Mouse (Mus musculus): ENCODE measurements at regions not wholly inside any gene's neighbourhood (a gene's known extent, or its start where the extent isn't known, plus 50 kb on each side); places are given as distances from the start of the nearest gene placed in this dataset.

DNA sequence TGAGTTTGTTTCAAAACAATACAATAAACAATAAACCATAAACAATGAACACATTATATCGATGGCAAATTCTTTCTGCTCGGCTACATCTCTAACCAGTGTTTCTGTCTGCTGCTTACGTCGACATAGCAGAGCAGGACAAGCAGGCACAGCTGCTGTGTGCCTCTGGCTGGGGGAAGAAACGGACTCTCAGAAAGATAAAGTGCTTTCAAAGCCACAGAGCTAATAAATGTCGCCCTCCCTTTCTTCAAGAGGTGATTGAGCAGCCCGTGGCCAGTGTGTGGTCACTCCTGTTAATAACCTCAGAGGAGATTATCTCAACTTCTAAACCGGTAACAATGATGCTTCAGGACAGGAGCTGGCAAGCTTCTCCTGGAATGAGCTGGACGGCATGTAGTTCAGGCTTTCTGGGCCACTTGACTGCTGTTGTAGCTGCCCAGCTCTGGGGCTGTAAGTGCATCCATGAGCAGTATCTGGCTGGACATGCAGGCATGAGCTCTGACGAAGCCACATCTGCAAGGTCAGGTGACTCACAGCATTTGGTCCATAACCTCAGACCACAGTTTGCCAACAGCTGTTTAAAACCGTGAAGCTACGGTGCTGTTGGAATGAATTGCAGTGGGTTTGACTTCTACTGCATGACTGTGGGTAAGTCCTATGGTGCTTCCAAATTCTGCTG lies 55.6 kb downstream of the Evx1 start:
- no peak for DNase-seq (ENCODE audit: extremely low spot score in 1 of 2, low spot score in 1 of 2)

DNA sequence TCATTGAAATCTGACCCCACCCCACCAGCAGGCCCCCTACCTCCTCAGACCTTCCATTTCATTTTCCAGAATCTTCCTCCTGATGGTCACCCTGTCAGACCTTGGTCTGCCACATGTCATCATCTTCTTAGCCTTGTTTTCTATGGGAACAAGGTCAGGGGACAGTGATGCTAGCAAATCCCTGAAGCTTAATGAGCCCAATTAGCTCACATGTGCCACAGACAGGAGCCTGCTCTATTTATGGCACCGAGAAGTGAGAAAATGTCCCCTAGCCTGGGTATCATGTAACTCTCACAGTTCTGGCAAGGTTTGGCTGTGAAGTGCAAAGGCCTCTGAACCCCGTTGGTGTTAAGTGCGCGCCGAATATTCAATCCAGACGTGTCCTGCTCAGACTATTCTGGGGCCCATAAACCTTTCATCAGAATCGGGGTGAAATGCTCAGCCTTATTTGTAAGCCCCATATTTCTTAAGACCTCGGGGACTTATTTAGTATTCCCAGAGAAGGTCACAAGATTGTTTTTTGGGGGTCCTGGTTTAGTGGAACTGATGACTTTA lies 57.6 kb downstream of the Evx1 start:
- no peak for DNase-seq (ENCODE audit: extremely low spot score in 1 of 2, low spot score in 1 of 2)

DNA sequence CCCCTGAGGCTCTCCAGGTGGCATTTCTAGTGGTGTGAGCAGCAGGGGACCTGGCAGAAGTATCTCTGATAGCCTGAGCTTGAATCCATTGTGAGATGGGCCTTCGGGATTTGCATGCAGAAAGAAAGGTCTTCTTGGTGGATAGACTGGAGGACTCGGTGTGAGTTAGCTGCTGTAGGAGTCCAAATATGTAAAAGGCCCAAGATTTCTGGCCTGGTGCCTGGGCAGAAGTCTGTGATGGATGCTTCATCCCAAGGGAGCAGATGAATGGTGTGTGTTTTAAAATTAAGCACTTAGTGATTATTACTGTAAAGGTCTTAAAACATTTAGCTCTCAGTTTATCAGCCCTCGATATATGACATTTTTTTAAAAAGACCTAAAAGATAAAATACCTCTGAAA lies 65.8 kb downstream of the Evx1 start:
- no peak for DNase-seq (ENCODE audit: extremely low spot score in 1 of 2, low spot score in 1 of 2)

DNA sequence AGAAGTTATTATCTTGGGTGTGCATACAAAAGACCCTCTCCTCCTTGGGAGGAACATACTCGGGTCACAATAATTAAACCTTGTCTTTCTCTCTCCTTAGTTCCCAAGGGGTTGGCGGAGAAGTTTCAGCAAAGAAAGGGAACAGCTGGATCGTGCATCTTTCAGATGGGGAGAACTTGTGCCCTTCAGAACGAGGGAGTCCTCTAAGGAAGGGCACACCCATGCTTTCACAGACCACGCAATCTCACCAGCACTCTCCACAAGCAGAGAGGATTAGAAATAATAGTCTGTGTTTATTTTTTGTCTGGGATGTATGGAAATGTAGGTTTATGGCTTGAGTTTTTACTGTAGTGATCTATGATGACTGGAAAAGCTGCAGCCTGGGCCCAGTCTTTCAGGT lies 66.3 kb downstream of the Evx1 start:
- DNase-seq (ENCODE audit: extremely low spot score in 1 of 2, low spot score in 1 of 2) = no peak

DNA sequence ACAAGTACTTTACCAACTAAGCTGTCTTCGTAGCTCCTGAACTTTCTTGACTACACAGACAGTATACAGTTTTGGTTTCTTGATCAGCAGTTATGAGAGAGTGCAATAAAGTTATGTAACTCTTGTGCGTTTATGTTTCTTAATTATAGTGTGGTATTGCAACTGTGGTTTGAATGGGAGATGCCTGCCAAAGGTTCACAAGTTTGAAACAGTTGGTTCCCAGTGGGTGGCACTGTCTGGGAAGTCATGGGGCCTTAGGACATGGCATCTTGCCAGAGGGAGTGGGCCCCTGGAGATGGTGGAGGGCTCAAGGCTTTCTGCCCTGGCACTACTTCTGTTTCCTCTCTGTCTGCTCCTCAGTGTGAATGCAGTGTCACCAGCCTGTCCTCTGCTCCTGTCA lies 71.7 kb downstream of the Evx1 start:
- DNase-seq (ENCODE audit: extremely low spot score in 1 of 2, low spot score in 1 of 2) = no peak

DNA sequence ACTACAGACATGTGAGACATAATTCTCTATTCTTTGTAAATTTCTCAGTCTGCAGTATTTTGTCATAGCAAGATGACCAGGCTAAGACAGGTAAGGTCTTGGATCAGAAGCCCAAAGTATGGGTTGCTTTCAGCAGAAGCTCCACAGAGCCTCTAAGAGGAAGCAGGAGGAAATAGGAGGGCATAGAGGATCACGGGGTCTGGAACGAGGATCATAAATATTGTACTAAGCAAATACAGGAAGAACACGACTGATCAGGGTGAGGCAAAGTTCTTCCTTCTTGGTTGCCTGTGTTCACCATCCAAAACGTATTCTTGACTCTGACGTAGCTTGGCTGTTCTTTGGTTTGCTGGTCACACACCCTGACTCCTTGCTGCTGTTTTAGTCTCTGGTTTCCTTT lies 88.1 kb downstream of the Evx1 start:
- no peak for DNase-seq (ENCODE audit: extremely low spot score in 1 of 2, low spot score in 1 of 2)

DNA sequence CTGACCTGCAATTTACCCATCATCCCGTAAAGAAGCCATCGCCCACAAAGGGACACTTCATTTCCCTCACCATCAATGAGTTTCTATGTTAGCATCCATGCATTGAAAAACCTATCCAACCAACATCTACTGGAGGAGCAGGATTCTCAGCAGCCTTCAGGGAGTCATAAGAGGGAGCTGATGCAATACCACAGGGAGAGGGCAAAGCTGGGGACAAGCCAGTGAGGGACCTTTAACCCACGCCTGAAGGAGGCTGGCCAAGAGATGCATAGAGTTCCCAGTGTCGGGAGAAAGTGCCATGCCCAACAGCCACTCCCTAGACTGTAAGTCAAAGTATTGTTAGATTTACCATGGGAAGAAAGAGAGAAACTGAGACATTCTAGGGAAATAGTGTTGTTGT lies 96.7 kb downstream of the Evx1 start:
- no peak for DNase-seq (ENCODE audit: extremely low spot score in 1 of 2, low spot score in 1 of 2)

DNA sequence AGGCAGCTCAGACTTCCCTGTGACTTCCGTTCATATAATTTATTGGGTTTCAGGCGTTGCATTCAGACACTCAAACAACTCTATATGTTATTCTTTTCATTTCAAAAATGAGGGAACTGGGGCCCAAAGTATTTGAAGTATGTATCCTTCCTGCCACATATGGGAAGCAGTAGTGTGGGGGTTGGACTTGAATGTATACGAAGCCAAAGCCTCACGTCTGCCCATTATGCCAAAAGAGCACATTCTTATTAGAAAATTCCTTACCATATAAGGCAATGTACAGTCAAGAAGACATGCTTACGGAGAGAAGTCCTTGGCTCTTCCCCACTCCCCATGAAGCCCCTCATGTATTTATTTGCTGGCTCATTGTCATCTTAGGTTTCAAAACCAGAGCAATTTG lies 97.4 kb downstream of the Evx1 start:
- DNase-seq (ENCODE audit: extremely low spot score in 1 of 2, low spot score in 1 of 2) = no peak

DNA sequence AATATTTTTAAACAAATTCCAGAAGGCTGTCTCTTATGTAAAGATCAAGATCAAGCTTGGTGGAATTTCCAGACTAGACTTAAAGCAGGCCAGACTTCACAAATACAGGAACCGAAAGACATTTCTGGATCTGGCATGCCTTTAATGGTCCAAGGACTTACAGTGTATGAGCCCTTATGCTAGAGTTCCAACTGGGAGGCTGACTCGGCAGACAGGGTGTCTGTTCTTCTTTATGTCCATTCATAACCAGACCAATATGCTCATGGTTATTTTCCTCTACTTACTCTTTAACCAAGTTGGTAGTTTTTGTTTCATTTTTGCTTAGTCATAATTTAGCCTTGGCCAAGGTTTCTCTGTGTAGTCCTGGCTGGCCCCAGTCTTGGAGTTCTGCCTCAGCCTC lies 98.0 kb downstream of the Evx1 start:
- no peak for DNase-seq (ENCODE audit: extremely low spot score in 1 of 2, low spot score in 1 of 2)

DNA sequence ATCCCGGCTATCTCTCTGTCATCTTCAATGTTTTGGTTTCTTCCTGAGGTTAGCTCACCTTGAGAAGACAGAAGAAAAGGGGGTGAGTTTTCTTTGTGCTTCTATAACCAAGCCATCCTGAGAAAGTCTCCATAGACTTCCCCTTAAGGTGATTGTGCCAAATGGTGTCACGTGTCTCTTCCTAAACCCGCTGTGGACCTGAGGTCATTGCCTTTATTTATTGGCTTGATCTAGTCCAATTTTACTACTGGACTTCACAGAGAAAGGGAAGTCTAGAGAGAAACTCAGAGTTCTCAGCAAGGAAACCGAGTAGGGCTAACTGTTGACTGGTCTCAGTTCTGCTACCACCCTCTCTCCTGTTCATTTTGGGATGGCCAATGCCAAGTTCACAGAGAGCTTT lies 100.3 kb downstream of the Evx1 start:
- DNase-seq (ENCODE audit: extremely low spot score in 1 of 2, low spot score in 1 of 2) = no peak

DNA sequence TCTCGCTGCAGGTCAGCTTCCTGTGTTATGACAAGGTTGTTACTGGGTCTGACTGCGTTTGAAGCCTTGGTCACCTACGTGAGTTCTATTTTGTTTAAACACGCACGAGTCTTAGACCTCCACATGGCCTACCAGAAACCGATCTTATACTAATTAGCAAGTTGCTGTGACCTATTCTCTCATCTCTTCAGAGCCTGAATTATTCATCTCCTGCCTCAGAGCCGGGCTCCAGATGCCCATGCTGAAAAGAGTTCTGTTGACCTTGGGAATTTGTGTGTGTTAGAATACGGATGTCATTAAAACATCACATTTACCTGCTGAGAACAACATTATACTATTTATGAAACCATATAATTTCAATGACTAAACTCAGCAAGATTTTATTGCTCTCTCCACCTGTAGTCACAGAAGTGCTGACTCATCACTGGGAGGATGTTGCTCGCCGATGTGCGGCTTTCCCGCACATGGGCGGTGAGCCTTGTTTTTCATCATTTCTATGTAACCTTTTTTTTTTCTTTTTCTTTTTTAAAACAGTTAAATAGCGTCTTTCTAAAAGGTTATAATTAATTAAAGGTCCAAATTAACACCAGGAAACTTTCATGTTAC lies 102.1 kb downstream of the Evx1 start:
- no peak for DNase-seq (ENCODE audit: extremely low spot score in 1 of 2, low spot score in 1 of 2)

DNA sequence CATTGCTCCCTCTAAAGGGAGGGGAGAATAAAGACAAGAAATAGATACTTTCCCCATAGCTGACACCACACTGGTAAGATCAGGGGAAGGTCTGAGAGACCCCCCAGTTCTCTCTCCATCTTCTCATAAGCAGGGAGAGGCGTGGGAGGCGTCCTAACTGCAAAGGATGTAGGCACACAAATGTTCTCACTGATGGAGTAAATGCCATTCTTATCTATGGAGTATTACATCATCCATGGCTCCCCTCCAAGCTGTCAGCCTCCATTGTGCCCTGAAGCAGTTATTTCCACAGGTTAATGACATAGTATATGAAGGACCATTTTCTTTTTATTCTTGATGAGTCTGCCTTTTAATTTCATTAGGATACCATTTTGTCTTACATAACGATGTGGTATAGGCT lies 103.2 kb downstream of the Evx1 start:
- no peak for DNase-seq (ENCODE audit: extremely low spot score in 1 of 2, low spot score in 1 of 2)

DNA sequence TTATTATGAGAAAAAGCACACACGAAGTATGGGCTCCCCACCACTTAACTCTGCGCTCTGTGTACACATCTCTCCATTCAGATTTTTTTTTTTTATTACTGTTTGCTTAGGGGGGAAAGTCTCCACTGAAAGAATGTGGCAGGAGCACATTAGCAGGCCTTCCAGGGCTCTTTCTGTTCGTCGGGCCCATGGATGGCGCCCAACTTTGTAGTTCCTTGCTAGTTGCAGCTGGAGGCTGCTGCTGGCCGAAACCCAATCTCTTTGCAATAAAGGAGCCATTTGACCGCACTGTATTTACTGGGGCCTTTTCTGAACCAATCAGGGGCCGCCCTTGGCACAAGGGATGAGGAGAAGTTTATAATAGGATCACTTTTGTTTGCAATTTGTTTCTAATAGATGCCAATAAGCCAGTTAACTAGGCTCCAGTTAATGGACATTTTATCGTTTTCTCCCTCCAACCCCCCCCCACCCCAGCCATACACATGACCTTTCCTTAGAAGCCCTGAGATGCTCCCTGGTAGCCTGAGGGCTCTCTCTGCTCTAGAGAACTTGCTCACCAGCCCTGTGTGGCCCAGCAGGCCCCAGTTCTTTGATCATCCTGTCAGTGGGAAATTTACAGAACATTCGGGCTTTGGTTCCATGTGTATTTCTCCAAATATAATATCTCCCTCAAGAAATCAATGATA lies 104.3 kb downstream of the Evx1 start:
- peak in 1 of 2 experiments; percentile 5 for DNase-seq (ENCODE audit: extremely low spot score in 1 of 2, low spot score in 1 of 2)

DNA sequence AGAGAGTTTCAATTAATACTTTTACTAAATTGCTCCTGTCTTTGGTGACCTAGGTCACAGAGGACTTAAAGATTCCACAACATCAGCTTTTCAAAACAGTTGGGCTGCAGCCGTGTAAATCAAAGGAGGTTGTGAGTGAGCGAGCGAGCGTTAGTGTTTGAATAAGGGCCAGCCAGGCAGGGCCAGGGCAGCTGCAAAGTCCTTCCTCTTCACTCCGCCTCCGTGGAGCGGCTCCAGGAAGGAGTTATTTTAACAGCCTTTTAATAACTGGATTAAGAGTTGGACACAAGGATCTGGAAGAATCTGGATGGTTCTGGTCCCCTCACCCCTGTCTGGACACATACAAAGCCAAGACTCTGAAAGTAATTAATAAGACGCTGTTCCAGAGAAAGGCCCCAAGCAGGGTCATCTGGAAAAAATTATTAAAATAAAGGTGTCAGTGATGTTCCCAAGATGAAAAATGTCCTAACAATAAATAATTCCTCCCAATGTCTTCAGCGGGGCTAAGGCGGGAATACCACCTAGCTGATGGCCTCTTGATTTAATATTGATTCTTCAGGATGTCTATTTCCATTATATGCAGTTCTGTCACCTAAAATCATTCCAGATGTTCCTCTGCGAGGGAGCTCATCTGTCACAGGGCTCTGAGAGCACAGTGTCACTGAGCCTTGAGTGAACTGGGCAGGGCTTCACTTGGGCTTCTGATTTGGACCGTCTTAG lies 105.3 kb downstream of the Evx1 start:
- no peak for DNase-seq (ENCODE audit: extremely low spot score in 1 of 2, low spot score in 1 of 2)

DNA sequence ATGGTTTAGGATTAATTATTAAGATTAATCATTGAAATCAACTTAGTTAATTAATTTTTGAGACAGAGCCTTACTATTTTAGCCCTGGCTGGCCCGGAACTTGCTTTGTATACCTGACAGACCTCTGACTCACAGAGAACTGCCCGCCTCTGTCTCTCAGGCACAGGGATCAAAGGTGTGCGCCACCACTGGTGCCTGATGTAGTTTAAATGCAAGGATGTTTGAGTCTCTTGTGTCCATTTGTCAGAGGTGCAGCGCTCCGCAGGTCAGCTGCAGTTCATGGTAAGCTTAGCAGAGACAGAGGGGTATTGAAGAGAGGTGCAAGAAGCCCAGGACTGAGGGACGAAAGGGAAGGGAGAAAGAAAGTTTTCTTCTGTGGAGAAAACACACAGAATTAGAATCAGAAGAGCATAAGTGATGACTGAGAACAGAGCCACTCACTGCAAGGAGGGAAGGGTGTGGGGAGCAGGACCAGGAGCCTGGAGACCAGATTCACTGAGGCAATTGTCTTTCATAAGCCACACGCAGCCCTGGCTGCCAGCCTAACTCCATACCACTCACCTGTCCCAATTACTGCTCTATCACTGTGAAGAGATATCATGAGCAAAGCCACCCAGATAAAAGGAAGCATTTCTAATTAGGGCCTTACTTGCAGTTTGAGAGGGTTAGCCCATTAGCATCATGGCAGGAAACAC lies 107.1 kb downstream of the Evx1 start:
- DNase-seq (ENCODE audit: extremely low spot score in 1 of 2, low spot score in 1 of 2) = no peak

DNA sequence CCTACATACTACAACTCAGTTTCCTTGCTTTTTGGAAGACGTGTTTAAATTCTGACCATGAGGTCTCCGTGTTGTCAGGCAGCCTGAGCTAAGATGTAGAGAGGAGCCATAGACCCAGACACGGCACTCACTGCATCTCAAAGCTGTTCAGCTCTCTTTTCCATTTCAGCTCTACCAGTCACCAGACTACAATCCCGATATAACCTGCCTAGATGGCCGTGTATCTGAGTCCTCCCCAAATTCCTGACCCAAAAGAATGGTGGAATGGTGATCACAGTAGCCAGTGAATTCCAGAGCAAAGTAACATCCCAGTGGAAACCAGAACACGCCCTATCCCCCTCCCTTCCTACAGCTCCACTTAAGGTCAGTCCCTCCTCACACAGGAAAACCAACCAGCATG lies 108.5 kb downstream of the Evx1 start:
- DNase-seq (ENCODE audit: extremely low spot score in 1 of 2, low spot score in 1 of 2) = no peak

DNA sequence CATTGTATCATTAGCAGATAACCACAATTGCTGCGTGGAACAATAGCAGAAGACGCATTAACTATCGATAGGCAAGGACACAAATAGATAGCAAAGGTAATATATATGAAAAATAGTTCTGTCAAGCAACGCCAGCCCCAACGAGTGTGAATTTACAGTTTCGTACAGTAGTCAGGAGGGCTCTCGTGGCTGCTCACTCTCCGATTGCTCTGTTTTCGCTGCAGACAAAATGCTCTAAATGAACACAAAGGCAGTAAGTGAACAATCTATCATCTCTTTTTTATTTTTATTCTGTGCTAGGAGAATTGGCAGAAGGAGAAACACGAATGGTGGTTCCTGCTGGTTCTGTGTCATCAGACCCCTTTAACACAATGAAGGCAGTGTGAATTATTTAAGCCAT lies 109.4 kb downstream of the Evx1 start:
- DNase-seq (ENCODE audit: extremely low spot score in 1 of 2, low spot score in 1 of 2) = no peak

DNA sequence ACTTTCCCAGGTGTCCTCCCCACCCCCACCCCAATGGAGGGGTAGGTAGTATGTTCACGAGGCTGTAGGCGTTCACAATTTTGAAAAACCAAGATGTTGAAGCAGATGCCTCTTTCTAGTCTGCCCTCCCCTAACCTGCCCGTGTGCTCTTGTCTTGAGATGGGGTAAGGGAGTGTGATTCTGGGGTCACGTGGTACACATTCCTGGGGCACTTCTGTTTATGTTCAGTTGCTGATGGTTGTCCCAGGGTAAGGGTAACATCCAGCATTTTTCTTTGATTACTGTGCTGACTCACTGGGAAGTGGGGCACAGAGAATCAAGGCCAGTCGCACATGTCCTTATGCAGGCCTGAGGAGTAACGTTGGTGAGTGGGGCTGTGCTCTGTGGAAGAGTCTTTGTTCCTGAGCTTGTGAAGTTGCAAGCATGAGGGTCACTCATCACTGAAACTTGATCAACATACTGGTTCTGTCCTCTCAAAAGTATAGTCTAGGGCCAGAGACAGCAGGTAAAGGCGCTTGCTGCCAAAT lies 110.3 kb downstream of the Evx1 start:
- DNase-seq (ENCODE audit: extremely low spot score in 1 of 2, low spot score in 1 of 2) = no peak

DNA sequence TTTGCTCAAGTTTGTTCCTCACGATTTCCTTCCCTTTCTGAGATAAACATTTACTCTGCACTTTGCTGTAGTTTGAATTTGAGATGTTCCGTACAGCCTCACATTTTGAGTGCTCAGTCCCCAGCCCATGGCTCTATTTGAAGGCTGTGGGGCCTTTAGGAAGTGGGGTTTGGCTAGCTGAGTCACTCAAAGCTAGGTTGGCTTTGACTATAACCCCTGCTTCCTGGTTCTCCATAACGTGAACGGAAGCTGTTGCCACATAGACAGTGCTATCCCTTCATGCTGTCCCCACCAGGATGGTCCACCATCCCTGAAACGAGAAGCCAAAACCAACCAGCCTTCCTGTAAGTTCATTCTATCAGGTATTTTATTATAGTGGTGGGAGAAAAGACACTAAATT lies 111.1 kb downstream of the Evx1 start:
- DNase-seq (ENCODE audit: extremely low spot score in 1 of 2, low spot score in 1 of 2) = no peak

DNA sequence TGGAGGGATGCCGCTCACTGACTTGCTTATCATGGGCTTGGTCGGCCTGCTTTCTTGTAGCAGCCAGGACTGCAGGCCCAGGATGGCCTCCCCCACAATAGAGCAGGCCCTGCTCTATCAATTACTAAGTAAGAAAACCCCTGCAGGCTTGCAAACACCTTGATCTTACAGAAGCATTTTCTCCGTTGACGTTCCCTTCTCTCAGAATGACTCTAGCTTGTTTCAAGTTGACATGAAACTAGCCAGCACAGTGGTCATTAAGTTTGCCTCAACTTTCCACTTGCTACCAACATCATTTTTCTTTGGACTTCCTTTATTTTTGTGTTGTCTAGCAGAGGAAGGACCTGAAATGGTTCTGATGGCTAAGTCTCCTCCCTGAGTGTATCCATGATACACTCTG lies 111.8 kb downstream of the Evx1 start:
- no peak for DNase-seq (ENCODE audit: extremely low spot score in 1 of 2, low spot score in 1 of 2)
